Mouse (Mus musculus) stomach, embryonic 16.5 days (tissue): Measurements from ENCODE around the gene Kdm5b. TPM values are rescaled to one million over a fixed set of nuclear protein-coding genes. Genes with fewer than 3 reads are reported as not detected.

ENCODE experiments used
- ATAC-seq: fragments of 200-750 bp; cut with Nextera tagmentation; 2 replicates; pipeline ENCODE4 v1.8.0; 2017; ENCODE audit warnings: moderate number of reproducible peaks, moderate TSS enrichment; ENCODE audit not compliant: insufficient read depth, low FRiP score
- H3K27ac ChIP-seq: fragments of 300-500 bp; sonication (generic); 2 replicates; pipeline ENCODE4 v1.5.1; 2014; ENCODE audit warnings: low read length
- H3K27me3 ChIP-seq: fragments of 300-500 bp; sonication (generic); 2 replicates; pipeline ENCODE4 v1.6.1; 2014; ENCODE audit warnings: low read length, control low read depth, mixed read lengths; ENCODE audit not compliant: control insufficient read depth, insufficient read depth
- H3K36me3 ChIP-seq: fragments of 300-500 bp; sonication (generic); 2 replicates; pipeline ENCODE4 v1.6.1; 2014; ENCODE audit warnings: low read length; ENCODE audit not compliant: control insufficient read depth, insufficient read depth
- H3K4me1 ChIP-seq: fragments of 300-500 bp; sonication (generic); 2 replicates; pipeline ENCODE4 v1.6.1; 2014; ENCODE audit warnings: low read length, control low read depth, mixed read lengths; ENCODE audit not compliant: control insufficient read depth, insufficient read depth
- H3K4me2 ChIP-seq: fragments of 300-500 bp; sonication (generic); 2 replicates; pipeline ENCODE4 v1.6.1; 2014; ENCODE audit warnings: low read depth, low read length, mixed read lengths
- H3K4me3 ChIP-seq: fragments of 300-500 bp; sonication (generic); replicated peaks from 2 replicates; pipeline ENCODE4 v1.5.1; 2014; ENCODE audit warnings: mild to moderate bottlenecking, low read length
- H3K9ac ChIP-seq: fragments of 300-500 bp; sonication (generic); 2 replicates; pipeline ENCODE4 v1.6.1; 2014; ENCODE audit warnings: low read length
- H3K9me3 ChIP-seq: fragments of 300-500 bp; sonication (generic); replicated peaks from 2 replicates; pipeline ENCODE4 v1.6.1; 2016; ENCODE audit warnings: low read length, control low read depth; ENCODE audit not compliant: control insufficient read depth
- WGBS: fragments of 180-500 bp; shearing (Covaris S2); extraction: QIAGEN DNeasy Blood & Tissue Kit; methylation state at CpG from one replicate; pipeline ENCODE4 v1.1.7; 2014; 5-methylcytosine and 5-hydroxymethylcytosine counted together
- polyA plus RNA-seq: library from polyadenylated mRNA; unstranded; fragments of >200 nt; fragmentation: Nextera tagmentation; extraction: Ambion mirVana; gene quantifications from 2 replicates; pipeline ENCODE4 v1.2.1, GENCODE M21; 2015

Gene Kdm5b
- polyA plus RNA-seq, 1 experiment from 2014 or later = 48.4 TPM

DNA sequence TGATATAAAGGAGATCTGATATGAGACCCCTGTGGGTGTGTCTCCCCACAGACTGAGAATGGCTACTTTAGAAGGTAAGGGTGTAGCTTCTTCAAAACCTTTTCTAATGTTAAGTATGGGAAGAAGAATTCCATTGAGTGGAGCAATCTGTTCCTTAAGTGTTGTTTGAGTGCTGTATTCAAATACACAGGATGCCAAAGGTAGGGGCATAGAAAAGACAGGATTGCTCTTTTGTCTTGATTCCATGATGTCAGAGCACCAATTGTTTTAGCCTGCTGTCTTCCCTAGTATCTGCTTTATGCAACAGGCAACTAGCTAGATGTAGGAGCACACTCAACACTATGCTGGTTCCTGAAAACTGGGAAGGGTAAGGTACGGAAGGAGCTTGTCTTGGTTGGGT, 24.9 kb upstream of the Kdm5b start:
- no peak for ATAC-seq
- Histone ChIP-seq H3K36me3 (no peaks in the 10 kb centered on the region), H3K9me3 (no peaks in the 10 kb centered on the region), H3K4me2 (no peak overlapping the region), H3K27ac (no peak overlapping the region), H3K9ac (no peak overlapping the region), H3K27me3 (no peaks in the 10 kb centered on the region), H3K4me3 (no peak overlapping the region), H3K4me1 (no peaks in the 10 kb centered on the region)
- WGBS = 94% methylated on average over 1 of the region's 1 CpGs

DNA sequence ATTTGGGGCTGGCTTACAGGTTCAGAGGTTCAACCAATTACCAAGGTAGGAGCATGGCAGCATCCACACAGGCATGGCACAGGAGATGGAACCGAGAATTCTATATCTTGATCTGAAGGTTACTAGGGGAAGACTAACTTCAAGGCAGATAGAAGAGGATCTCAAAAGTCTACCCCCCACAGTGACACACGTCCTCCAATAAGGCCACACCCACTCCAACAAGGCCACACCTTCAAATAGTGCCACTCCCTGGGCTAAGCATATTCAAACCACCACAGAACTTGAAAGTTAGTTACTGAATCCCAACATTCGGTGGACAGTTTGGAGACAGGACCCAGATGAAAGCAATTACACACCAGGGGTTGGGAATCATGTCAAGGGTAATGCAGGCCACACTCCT, 24.5 kb upstream of the Kdm5b start:
- Histone ChIP-seq H3K27ac (no peak overlapping the region), H3K36me3 (no peaks in the 10 kb centered on the region), H3K27me3 (no peaks in the 10 kb centered on the region), H3K4me3 (no peak overlapping the region), H3K9ac (no peak overlapping the region), H3K4me2 (no peak overlapping the region), H3K4me1 (no peaks in the 10 kb centered on the region), H3K9me3 (no peaks in the 10 kb centered on the region)
- no peak for ATAC-seq
- WGBS = 70% methylated on average over 3 of the region's 3 CpGs

DNA sequence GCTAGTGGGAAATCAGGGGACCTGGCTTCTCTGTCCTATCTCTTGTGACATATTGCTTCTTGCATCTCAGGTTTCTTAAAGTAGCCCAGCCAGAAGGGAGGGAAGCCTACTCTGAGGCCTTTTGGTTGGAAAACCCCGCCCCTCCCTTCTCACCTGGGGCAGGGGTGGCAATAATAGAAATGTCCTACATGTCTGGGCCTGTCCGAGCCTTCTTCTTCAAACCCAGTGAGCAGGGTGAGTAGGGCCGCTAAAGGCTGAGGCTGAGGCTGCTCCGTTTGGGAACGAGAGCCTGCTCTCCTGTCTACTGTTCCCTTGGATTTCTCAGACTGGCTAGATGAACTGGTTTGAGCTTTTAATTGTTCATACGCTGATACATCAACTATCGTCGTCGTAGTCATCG, 19.4 kb upstream of the Kdm5b start:
- no peak overlapping the region for H3K4me3 ChIP-seq
- peaks cover 6% of the 10 kb centered on the region; the same call in 1 of the 2 replicates for H3K9me3 ChIP-seq
- H3K36me3 ChIP-seq = no peaks in the 10 kb centered on the region
- H3K4me2 ChIP-seq = no peak overlapping the region
- 82% methylated on average over 10 of the region's 10 CpGs for WGBS
- no peaks in the 10 kb centered on the region for H3K27me3 ChIP-seq
- peak; percentile 53; the same call in 1 of the 2 replicates for ATAC-seq
- H3K4me1 ChIP-seq = no peaks in the 10 kb centered on the region
- H3K27ac ChIP-seq = peak overlapping the region; percentile 60
- no peak overlapping the region for H3K9ac ChIP-seq

DNA sequence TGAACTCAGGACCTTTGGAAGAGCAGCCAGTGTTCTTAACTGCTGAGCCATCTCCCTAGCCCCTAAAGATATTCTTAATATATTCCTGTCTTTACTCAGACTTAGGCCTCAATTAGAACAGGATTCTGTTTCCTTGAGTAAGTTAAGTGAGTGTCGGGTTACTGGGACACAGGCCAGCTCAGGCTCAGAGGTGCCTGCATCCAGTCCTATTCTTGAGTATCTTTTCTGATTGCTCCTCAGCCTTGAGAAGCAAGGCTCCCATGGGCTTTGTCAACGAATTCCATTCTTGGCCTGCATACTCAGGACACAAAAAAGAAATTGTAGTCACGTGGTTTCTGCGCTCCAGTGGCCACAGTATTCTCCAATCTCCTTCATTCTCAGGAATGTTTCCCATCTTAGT, 11.7 kb upstream of the Kdm5b start:
- no peak overlapping the region for H3K4me3 ChIP-seq
- no peaks in the 10 kb centered on the region for H3K36me3 ChIP-seq
- no peak overlapping the region for H3K4me2 ChIP-seq
- H3K4me1 ChIP-seq = no peaks in the 10 kb centered on the region
- no peaks in the 10 kb centered on the region for H3K27me3 ChIP-seq
- no peak for ATAC-seq
- 74% methylated on average over 4 of the region's 4 CpGs for WGBS
- no peak overlapping the region for H3K9ac ChIP-seq
- peaks cover 8% of the 10 kb centered on the region; the same call in 1 of the 2 replicates for H3K9me3 ChIP-seq
- H3K27ac ChIP-seq = no peak overlapping the region

DNA sequence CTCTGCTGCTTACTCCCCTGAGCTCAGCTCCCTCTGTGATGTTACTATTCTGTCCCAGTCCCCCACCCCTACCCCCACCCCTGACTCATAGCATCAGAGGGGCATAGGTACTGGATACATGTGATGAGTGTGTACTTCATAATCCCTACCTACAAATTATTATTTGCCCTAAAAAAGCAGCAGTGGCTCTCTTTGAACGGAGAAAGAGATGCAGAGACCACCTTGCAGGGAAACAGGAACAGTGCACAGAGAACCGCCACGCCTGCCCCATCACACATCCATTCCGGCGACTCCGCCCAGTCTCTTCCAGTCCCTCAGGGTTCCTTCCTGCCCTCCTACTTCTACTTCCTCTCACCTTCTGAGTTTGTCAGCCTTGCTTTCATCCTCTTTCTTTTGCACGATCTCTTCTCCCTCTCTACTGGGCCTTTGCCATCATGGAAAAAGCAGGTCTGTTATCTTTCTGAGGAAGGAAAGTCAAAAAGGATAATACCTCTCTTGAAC, 10.3 kb upstream of the Kdm5b start, which contains the start of gene Mgat4e:
Gene Mgat4e, minus strand, starts transcription at position 51 of the 501 bp plus-strand sequence.
- H3K4me2 ChIP-seq = no peak within 1 kb of the TSS
- no peak for ATAC-seq
- H3K9me3 ChIP-seq = peaks cover 8% of the 10 kb centered on the region; the same call in 1 of the 2 replicates
- 45% methylated on average over 7 of the region's 7 CpGs for WGBS
- no peaks in the 10 kb centered on the region for H3K27me3 ChIP-seq
- no peaks in the 10 kb centered on the region for H3K36me3 ChIP-seq
- no peak within 1 kb of the TSS for H3K27ac ChIP-seq
- H3K4me1 ChIP-seq = no peaks in the 10 kb centered on the region
- H3K4me3 ChIP-seq = no peak within 1 kb of the TSS
- no peak within 1 kb of the TSS for H3K9ac ChIP-seq

DNA sequence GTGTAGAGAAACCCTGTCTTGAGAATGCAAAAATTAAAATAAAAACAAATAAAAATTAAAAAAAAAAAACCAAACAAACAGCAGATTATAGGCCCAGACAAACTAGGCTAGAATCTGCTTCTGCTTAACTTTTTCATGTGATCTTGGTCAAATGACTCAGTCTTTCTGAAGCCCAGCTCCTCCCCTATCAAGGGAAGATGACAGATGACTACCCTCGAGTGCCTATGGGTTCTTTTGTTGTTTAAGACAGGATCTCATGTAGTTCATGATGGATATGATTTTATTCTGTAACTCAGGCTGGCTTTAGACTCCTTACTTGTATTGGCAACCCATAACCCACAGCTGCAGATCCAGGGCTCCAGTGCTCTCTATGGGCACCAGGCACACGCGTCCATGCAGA, 8.1 kb upstream of the Kdm5b start:
- 69% methylated on average over 3 of the region's 3 CpGs for WGBS
- Histone ChIP-seq H3K4me1 (peaks cover 9% of the 10 kb centered on the region; the same call in 1 of the 2 replicates), H3K9ac (no peak overlapping the region), H3K4me2 (no peak overlapping the region), H3K27ac (peak overlapping the region; percentile 47; the same call in 1 of the 2 replicates), H3K9me3 (no peaks in the 10 kb centered on the region), H3K4me3 (no peak overlapping the region), H3K27me3 (no peaks in the 10 kb centered on the region), H3K36me3 (no peaks in the 10 kb centered on the region)
- no peak for ATAC-seq

DNA sequence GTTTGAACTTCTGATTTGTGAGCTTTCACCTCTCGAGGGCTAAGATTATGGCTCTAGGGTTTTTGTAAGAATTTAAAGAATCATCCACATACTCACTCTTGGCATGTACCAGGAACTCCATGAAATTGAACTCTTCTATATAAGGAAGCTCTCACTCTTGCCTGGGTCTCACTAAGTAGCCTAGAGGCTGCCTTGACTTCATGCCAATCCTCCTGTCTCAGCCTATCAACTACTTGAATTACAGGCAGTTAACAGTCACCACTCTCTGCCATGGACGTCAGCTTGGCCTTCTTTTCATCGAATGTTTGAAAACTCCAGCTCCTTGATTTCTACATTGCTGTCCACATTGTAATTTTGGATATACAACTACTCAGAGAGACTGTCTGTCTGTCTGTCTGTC, 7.6 kb upstream of the Kdm5b start:
- peak overlapping the region; percentile 47; the same call in 1 of the 2 replicates for H3K27ac ChIP-seq
- ATAC-seq = no peak

DNA sequence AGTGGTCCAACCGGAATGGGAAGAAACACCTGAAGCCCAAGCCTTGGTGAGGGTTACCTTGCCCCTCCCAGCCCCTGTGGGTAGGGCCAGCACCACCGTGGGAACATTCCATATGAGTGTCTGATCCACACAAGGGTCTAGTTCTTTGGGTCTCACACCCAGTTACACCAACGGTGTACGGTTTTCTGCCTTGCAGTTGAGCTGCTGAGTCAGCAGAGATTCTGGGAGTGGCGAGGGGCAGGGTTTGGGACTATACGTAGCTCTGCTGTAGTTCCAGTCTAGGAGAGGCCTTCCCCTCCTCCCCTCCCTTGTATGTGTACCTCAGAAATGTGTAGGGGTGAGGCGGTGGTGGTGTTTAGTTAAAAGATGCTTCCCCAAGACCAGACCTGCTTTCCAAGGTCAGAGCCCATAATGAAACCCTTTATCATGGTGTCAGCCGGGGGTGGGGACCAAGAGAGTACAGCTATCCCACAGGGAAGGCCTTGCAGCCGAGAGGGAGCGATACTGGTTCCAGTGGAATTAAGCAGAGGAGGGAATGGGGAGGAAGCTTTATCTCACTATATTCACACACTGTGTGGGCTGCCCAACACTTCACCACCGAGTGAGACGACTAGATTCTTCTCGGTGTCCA, 4.6 kb upstream of the Kdm5b start:
- Histone ChIP-seq H3K9ac (peak overlapping the region; percentile 86), H3K4me1 (peaks cover 12% of the 10 kb centered on the region; the same call in 1 of the 2 replicates), H3K9me3 (no peaks in the 10 kb centered on the region), H3K27me3 (no peaks in the 10 kb centered on the region), H3K4me2 (peak overlapping the region; percentile 81), H3K36me3 (no peaks in the 10 kb centered on the region), H3K27ac (peak overlapping the region; percentile 95), H3K4me3 (peak overlapping the region; percentile 70)
- peak; percentile 61 for ATAC-seq
- 18% methylated on average over 13 of the region's 13 CpGs for WGBS

More for the DNA sequence above, 7.6 kb upstream of the Kdm5b start:
- Histone ChIP-seq H3K4me3 (no peak overlapping the region), H3K9ac (no peak overlapping the region), H3K27me3 (no peaks in the 10 kb centered on the region), H3K4me1 (peaks cover 12% of the 10 kb centered on the region; the same call in 1 of the 2 replicates), H3K36me3 (no peaks in the 10 kb centered on the region), H3K9me3 (no peaks in the 10 kb centered on the region), H3K4me2 (no peak overlapping the region)
- WGBS = 64% methylated on average over 3 of the region's 3 CpGs

DNA sequence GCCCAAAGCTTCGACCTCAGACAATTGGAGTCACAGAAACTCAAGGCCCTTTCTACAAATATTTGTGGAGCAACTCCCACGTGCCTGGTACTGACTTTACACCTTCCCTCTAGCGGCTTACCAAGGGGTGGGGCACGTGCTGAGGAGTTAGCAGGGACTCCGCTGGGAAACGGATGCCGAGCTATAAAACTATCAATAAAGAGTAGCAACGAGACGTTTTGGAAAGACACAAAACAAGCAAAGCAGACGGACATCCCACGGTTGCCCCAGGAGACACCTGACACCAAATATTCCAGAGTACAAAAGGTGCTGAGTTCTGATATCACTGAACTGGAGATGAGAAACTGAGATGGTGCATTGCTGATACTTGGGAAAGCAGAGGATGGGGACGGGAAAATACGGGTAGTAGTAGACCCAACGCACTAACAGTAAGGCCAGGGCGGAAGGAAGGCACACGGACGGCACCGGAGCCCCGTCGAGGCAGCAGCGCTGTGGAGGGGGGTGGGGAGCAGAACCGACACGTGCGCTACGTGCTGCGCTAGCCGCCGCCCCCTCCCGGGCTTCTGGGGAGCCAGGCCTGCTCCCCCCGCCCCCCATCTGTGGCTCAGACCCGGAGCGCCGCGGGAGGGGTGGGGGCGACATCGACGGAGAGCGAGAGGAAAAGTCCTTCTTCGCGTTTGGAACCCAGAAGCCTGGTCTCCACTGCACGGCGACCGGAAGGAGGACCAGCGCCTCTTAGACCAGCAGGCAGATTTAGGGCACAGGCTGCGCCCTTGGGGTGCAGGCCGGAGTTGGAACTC, 3.9 kb upstream of the Kdm5b start:
- peak overlapping the region; percentile 86 for H3K9ac ChIP-seq
- peaks cover 12% of the 10 kb centered on the region; the same call in 1 of the 2 replicates for H3K4me1 ChIP-seq
- H3K27me3 ChIP-seq = no peaks in the 10 kb centered on the region
- H3K36me3 ChIP-seq = no peaks in the 10 kb centered on the region
- peak overlapping the region; percentile 95 for H3K27ac ChIP-seq
- H3K4me2 ChIP-seq = peak overlapping the region; percentile 81
- no peaks in the 10 kb centered on the region for H3K9me3 ChIP-seq
- peak; percentile 27 for ATAC-seq
- WGBS = under 1% methylated on average over 46 of the region's 46 CpGs
- H3K4me3 ChIP-seq = peak overlapping the region; percentile 70
